Mouse (Mus musculus): Measurements from ENCODE around the gene Grik1. TPM values are rescaled to one million over a fixed set of nuclear protein-coding genes. Genes with fewer than 3 reads are reported as not detected.
A peak's percentile ranks its signal among the peaks of the same experiment; 100 is the strongest.

Gene Grik1
- not detected in 2 replicates for total RNA-seq (2017)

- no peak for ATAC-seq (replicated peaks; ENCODE audit: low read depth, poor library complexity, severe bottlenecking)
Observed at GRCm38 (mm10) chr16:88290132-88290772, at the start of gene Grik1. TSS of gene Grik1 (minus strand) at chr16:88290265.

DNA sequence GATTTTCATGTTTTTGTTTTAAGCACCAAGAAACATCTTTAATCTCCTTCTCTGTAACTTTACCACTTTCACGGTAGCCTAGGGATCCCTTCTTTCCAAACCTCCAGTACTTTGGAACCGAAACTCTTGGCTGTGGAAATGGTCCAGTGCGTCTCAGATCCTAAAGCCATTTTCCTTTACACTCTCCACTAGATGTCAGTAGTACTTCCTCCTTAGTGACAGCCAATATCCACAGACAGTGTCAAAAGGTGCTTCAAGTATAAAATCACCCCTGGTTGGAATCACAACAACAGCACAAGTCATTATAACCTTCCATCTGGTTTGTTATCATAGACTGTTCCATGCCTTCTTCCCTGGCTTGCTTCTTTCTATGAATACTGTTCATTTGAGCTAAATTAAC, 4.1 kb upstream of the Grik1 start:
- ATAC-seq (replicated peaks; ENCODE audit: low read depth, poor library complexity, severe bottlenecking): no peak

DNA sequence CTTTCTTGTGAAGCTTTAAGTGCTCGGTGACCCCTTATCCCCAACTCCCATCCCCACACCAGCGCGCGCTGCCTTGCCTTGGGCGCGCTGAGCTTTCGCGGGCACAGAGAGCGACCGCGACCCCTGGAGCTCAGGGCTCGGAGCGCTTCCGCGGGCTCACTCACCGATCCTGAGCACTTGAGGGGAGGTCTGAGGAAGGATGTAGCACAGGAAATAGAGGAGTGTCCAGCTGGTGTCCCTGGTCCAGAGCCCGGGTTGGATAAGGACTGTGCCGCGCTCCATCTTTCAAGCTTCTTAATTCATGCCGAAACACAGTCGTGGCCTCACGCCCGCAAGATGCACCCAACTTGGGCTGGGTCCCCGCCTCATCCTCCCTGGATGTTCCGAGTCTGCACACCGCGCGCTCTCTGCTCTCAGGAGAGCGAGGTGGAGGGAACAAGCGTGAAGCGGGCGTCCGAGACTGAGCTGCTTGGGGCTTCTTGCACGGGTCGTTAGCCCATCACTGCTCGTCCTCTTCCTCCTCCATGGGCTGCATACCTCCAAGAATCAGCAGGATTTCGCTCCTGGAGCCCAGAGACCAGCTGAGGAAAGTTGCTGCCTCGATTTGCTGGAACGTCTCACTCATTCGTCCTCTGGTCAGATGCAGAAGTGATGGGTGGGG, 514 bp downstream of the Grik1 start:
- ATAC-seq (replicated peaks; ENCODE audit: low read depth, poor library complexity, severe bottlenecking): no peak

DNA sequence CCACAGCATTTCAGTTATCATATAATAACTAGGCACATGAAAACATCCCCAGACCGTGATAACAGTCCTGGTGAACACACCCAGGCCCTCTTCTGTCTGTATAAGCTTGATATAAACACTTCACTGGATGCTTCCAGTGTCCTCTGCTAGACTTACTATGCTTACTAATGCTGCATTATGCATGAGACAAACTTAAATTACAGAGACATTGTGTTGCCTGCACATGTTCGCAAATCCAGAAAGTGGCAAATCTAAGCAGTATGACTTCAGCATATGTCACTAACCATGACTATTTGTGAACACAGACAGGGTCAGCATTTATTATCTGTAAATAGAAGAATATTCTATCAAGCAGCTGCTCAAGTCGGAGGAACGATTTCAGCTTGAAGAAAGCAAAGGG, 31.7 kb downstream of the Grik1 start:
- no peak for ATAC-seq (replicated peaks; ENCODE audit: low read depth, poor library complexity, severe bottlenecking)

DNA sequence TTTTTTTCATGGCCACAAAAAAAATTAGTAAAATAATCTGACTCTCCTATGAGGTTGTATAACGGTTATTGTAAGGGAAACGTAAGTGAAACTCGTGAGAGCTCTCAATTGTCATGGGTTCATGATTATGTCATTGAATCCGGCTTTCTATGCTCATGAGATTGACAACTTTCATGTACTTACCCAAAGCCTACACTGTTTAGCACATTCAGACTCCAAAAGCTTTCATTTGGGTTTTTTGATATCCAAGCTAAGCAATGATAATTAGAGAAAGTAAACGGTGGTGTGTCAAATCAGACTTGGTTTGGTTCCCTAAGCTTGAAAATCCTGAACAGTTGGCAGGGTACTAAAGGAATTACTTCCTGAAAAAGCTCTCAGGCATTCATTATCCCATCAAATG, 33.0 kb downstream of the Grik1 start:
- ATAC-seq (replicated peaks; ENCODE audit: low read depth, poor library complexity, severe bottlenecking): no peak

GRCm38 (mm10) chr16:88256101-88256500, 34.0 kb downstream of the Grik1 start:
- no peak for ATAC-seq (replicated peaks; ENCODE audit: low read depth, poor library complexity, severe bottlenecking)

DNA sequence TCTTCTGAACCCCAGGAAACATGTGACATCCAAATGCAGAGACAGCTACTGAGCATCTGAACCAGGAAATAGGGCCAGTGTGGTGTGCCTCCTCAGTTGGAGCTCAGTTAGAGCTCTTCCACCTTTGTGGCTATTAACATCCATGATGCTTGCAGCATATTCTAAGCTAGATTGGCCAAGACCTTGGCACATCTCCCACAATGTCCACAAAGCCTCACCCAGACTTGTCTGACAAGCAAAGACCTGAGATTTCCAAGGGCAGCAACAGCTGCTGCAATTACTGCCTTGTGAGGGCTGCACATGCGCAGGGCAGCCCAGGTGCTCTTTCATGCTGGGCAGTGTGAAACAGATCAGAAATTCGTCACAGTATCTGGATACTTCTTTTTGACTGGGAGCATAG, 37.4 kb downstream of the Grik1 start:
- no peak for ATAC-seq (replicated peaks; ENCODE audit: low read depth, poor library complexity, severe bottlenecking)

GRCm38 (mm10) chr16:88251049-88251448, 39.0 kb downstream of the Grik1 start:
- ATAC-seq (replicated peaks; ENCODE audit: low read depth, poor library complexity, severe bottlenecking): no peak

DNA sequence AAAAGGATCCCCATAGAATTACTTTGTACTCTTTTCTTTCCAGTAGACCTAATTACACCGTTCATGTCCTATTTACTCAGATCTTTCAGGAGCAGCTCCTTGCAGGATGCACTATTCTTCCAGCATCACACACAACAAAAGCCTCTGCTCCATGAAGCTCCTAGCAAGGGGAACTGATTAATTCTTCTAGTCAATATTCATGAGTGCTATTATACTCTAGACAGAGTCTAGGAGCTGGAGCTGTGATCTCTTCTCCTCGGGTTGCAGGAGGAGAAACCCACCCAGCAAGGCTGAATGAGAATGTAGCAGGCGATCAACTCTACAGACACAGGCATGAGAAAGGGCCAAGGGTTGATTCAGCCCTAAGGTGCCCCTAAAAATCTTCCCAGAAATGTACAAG, 40.2 kb downstream of the Grik1 start:
- no peak for ATAC-seq (replicated peaks; ENCODE audit: low read depth, poor library complexity, severe bottlenecking)

DNA sequence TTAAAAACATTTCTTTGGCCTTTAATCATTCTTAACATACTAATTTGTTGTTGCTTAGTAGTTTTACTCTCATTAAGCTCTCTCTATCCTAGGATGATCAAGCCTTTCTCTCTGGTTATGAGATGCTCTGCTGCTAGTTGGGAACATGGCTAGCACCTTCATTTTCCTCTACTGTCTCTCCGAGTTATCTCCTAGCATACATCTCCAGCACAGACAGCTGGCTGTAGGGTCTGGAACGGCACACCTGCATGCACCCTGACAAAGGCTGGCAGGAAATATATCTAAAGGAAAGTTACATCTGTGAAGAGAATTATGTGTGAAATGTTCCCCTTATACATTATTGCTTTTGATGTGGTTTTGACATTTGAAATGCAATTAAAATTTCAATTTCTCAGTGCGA, 42.5 kb downstream of the Grik1 start:
- no peak for ATAC-seq (replicated peaks; ENCODE audit: low read depth, poor library complexity, severe bottlenecking)

- no peak for ATAC-seq (replicated peaks; ENCODE audit: low read depth, poor library complexity, severe bottlenecking)
Observed at GRCm38 (mm10) chr16:88244658-88245057, 45.4 kb downstream of the Grik1 start.

GRCm38 (mm10) chr16:88225616-88226015, 64.4 kb downstream of the Grik1 start:
- no peak for ATAC-seq (replicated peaks; ENCODE audit: low read depth, poor library complexity, severe bottlenecking)

GRCm38 (mm10) chr16:88221932-88222331, 68.1 kb downstream of the Grik1 start:
- no peak for ATAC-seq (replicated peaks; ENCODE audit: low read depth, poor library complexity, severe bottlenecking)

- ATAC-seq (replicated peaks; ENCODE audit: low read depth, poor library complexity, severe bottlenecking): no peak
Observed at GRCm38 (mm10) chr16:88212531-88212930, 77.5 kb downstream of the Grik1 start.

- no peak for ATAC-seq (replicated peaks; ENCODE audit: low read depth, poor library complexity, severe bottlenecking)
Observed at GRCm38 (mm10) chr16:88211852-88212251, 78.2 kb downstream of the Grik1 start.

DNA sequence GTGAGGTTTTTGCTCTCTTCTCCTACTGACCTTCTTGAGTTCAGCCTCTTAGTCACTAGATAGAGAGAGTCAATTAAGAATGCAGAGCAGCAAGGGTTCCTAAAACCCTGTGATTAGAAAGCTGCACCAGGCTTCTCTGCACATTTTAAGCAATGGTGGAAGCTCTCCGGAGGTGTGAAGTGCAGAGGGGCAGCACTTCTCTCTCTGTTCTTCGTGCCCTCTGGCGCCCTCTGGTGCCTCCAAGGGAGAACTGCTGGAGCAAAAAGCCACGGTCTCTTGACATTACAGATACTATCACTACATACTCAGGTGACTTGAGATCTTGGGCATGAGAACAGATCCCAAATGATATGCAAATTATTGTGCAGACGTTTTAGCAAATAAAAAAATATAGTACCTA, 85.7 kb downstream of the Grik1 start:
- ATAC-seq (replicated peaks; ENCODE audit: low read depth, poor library complexity, severe bottlenecking): peak; percentile 99

- ATAC-seq (replicated peaks; ENCODE audit: low read depth, poor library complexity, severe bottlenecking): no peak
Observed at GRCm38 (mm10) chr16:88203985-88204384, 86.1 kb downstream of the Grik1 start.

DNA sequence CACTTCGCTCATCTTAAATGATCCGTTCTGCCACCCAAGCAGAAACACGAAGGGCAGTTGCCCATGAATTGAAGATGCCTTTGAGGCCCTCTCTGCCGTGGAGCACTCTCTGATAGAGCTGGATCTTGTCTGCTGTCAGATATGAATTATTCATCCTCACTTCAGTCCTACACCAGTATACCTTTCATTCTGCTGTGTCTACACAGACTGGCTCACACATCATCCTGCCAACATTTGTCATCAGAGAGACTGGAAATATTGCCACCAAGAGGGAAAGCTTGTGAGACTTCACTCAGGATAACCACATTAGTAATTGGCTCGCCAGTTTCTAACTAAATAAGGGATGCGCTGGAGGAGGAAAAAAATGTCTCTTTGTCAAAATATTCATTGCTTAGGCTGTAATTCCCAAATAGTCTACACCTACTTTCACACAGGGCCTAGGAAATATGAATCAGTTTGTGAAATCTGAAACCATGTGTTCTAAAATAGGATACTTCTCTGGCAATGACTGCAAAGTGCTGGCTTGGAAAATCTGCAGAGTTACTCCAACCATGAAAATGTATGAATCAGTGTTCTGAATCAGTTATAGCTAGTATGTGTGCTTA, 102.5 kb downstream of the Grik1 start:
- ATAC-seq (replicated peaks; ENCODE audit: low read depth, poor library complexity, severe bottlenecking): no peak

DNA sequence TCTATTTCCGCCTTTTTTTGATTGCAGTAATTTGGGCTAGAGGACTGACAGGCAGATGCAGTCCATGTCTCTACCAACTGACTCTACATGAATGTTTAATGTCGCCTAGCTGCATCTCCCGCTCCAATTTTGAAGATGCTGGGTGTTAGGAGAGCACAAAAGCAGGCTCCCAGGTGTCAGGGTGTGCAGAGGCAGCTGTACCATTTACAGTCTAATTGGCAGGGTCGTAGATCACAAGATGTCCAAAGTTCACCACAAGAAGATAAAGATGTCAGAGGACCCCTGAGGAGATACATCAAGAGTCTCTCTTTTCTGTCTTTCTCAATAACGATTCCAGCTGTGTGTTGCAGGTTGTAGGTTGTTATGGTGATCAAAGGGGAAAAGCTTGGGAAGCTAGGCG, 111.3 kb downstream of the Grik1 start:
- ATAC-seq (replicated peaks; ENCODE audit: low read depth, poor library complexity, severe bottlenecking): no peak

GRCm38 (mm10) chr16:88177364-88177763, 112.7 kb downstream of the Grik1 start:
- no peak for ATAC-seq (replicated peaks; ENCODE audit: low read depth, poor library complexity, severe bottlenecking)

DNA sequence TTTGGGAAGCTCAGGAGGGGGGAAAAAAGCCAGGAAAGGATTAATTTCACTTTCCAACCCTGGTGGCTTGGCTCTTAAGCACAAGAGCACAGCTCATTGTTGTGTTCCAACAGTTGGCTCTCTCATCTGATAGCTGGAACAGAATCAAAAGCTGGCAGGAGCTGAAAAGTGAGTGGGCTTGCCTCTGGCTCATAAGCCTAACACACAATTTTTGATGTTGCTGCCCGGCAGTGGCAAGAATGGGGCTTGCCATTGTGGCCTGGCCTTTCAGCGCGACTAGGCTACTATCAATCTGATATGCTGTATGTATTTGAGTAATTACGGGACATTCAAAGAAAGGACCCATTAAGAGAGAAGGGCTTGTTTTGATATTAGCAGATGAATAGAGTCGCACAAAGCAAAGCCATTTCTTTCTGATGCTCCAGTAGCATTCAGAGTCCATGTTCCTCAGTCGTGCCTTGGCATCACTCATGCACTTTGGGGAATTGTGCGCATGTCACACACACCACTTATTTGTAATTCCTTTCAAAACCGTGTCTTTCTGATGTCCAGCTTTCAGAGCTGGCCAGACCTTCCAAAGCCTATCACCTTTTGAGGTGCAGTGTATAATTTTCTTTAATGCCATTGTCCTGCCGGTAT, 115.9 kb downstream of the Grik1 start:
- ATAC-seq (replicated peaks; ENCODE audit: low read depth, poor library complexity, severe bottlenecking): no peak
